Mouse (Mus musculus) macrophage (primary cell): ENCODE results near the gene Lrfn3. TPM values are rescaled to one million over a fixed set of nuclear protein-coding genes. Genes with fewer than 3 reads are reported as not detected.

ENCODE experiments used
- H3K27ac ChIP-seq: fragments of 350-480 bp; formaldehyde crosslinking; 2 replicates; pipeline ENCODE4 v1.9.0; 2021
- H3K36me3 ChIP-seq: fragments of 350-480 bp; formaldehyde crosslinking; 2 replicates; pipeline ENCODE4 v1.9.0; 2021; ENCODE audit errors: inconsistent target
- H3K4me3 ChIP-seq: fragments of 350-480 bp; formaldehyde crosslinking; 2 replicates; pipeline ENCODE4 v1.9.0; 2021; ENCODE audit errors: inconsistent target
- H3K79me2 ChIP-seq: fragments of 350-480 bp; formaldehyde crosslinking; 2 replicates; pipeline ENCODE4 v1.9.0; 2021; ENCODE audit errors: inconsistent target
- WGBS: methylation state at CpG from one replicate; pipeline ENCODE4 v1.1.7; 2026; ENCODE audit warnings: inconsistent platforms; ENCODE audit not compliant: missing documents; 5-methylcytosine and 5-hydroxymethylcytosine counted together
- polyA plus RNA-seq: library from polyadenylated mRNA; stranded (reverse); fragments of 250-400 nt; gene quantifications from 3 replicates; pipeline ENCODE4 v1.2.4, GENCODE M21; 2018; ENCODE audit warnings: inconsistent platforms

The Lrfn3 gene
- polyA plus RNA-seq, 1 experiment from 2014 or later: not detected

DNA sequence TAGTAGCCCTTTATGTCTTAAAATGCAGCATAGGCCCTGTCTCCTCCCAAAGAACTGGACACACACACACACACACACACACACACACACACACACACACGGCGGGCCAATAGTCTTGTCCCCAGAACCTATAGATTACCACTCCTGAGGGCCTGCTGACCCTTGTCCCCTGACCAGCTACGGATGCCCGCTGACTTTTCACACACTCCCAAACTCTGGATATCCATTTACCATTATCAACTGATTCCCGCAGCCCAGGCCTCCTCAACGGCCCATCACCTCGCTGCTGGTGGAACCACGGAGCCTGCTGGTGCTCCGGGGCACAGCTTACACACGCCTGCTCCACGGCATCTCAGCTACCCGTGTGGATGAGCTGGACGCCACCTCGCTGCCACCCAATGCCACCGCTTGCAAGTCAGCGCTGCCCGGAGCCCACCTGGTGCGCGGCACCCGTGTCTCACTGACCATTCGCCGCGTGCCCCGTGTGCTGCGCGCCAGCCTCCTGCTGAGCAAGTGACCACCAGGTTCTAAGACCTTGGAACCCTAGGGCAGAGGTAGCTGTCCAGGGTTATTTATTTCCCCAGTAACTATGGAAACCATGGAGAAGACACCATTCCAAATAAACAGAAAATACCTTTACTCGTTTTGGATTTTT is 48.8 kb downstream of the Lrfn3 start:
- Histone ChIP-seq H3K27ac (no peak overlapping the region), H3K36me3 (0 out of 2 replicates have a peak, but pooled peaks cover 8% of the 10 kb centered on the region), H3K4me3 (no peak overlapping the region), H3K79me2 (peaks cover 3% of the 10 kb centered on the region; the same call in 1 of the 2 replicates)
- 93% methylated on average over 26 of the region's 27 CpGs for WGBS

DNA sequence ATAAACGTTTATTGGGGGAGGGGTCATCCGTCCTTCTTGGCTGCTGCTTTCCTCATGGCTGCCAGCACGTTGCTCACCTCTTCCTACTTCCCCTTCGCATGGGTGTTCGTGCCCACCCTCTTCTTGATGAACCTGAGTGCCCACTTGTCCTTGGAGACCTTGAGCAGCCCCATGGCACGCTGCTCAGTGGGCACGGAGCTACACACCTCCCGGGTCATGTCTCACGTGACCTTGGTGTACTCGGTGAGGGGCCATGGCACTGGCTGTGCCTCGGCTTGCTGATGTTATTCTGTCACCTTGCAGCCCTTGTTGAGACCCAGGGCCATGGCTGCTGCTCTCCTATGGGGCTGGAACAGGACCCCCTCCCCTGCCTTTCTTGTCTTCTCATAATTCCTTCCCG is 52.4 kb downstream of the Lrfn3 start:
- H3K27ac ChIP-seq: no peak overlapping the region
- WGBS: 86% methylated on average over 12 of the region's 12 CpGs
- H3K79me2 ChIP-seq: peaks cover 4% of the 10 kb centered on the region; the same call in 1 of the 2 replicates
- no peak overlapping the region for H3K4me3 ChIP-seq
- 0 out of 2 replicates have a peak, but pooled peaks cover 8% of the 10 kb centered on the region for H3K36me3 ChIP-seq

DNA sequence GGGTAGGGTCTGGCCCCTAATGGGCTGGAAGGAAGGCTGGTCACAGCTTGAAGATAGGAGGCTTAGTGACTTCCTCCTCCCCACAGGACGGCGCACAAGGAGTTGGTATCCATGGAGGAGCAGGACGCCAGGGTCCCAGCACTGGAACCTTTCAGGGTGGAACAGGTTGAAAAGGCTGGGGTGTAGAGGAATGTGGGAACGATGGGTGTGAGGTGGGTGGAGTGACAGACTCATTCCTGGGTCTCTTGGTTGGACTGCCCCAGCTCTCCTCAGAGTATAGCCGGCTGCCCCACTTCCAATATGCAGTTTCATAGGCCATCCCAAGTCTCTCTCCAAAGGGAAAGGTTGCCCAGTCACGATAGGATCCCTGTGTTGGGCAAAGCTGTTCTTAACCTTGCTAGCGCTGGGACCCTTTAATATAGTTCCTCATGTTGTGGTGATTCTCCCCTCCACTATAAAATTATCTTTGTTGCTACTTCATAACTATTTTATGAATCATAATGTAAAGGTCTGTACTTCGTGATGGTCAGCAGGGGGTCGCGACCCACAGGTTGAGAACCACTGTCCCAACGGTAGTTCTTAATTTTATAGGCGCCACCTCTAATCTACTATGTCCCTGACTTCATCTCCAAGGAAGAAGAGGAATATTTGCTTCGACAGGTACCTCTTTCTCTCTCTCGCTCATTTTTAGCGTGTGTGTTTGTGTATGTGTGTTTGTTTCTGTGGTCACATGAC is 53.0 kb downstream of the Lrfn3 start:
- H3K4me3 ChIP-seq: peak overlapping the region; percentile 96
- peak overlapping the region; percentile 21; the same call in 1 of the 2 replicates for H3K27ac ChIP-seq
- 0 out of 2 replicates have a peak, but pooled peaks cover 8% of the 10 kb centered on the region for H3K36me3 ChIP-seq
- 63% methylated on average over 15 of the region's 15 CpGs for WGBS
- H3K79me2 ChIP-seq: peaks cover 4% of the 10 kb centered on the region; the same call in 1 of the 2 replicates

DNA sequence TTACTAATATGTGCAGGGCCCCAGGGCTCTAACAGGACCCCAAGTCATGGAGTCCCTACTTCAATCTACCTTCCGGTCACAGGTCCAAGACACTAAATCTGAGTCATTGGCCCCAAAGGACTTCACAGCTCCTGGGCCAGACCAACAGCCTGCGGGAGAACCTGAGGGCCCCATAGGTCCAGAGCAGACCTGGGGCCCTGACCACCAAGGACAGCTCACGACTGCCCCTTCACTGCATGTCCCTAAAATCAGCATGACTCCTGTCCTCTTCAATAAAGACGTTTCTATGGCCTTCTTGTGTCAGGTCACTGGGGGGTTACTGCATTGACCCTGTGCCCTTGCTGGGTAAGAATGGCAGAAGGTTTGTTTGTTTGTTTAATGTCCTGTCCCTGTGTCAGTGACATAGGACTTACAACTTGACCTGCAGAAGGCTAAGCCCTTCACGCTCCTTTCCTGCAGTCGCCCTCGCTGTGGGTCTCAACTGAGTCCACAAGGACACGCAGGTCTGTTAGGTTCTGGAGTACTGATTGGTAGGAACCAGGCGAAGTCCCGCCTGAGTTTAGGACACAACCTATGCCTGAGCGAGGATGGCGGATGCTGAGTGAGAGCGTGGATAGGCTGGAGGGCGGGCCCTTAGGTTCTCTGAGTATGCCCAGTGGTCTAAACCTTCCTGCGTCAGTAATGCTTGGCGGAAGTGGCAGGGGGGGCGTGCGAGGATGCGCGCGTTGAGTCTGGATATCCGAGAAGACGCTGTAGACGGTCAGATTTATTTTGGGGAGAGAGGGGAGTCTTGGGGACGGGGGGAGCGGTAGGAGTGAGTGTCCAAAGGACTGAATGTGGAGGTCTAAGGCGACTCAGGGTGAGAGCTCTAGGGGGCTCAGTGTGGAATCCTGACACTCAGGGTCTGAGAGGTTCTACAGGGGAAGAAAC is 54.2 kb downstream of the Lrfn3 start, which contains the start of gene Alkbh6:
Gene Alkbh6, plus strand, starts transcription at position 642 of the 930 bp plus-strand sequence.
- H3K79me2 ChIP-seq: peaks cover 4% of the 10 kb centered on the region; the same call in 1 of the 2 replicates
- H3K4me3 ChIP-seq: peak within 1 kb of the TSS; percentile 96
- H3K36me3 ChIP-seq: 0 out of 2 replicates have a peak, but pooled peaks cover 8% of the 10 kb centered on the region
- H3K27ac ChIP-seq: peak within 1 kb of the TSS; percentile 31
- WGBS: 6% methylated on average over 27 of the region's 27 CpGs

DNA sequence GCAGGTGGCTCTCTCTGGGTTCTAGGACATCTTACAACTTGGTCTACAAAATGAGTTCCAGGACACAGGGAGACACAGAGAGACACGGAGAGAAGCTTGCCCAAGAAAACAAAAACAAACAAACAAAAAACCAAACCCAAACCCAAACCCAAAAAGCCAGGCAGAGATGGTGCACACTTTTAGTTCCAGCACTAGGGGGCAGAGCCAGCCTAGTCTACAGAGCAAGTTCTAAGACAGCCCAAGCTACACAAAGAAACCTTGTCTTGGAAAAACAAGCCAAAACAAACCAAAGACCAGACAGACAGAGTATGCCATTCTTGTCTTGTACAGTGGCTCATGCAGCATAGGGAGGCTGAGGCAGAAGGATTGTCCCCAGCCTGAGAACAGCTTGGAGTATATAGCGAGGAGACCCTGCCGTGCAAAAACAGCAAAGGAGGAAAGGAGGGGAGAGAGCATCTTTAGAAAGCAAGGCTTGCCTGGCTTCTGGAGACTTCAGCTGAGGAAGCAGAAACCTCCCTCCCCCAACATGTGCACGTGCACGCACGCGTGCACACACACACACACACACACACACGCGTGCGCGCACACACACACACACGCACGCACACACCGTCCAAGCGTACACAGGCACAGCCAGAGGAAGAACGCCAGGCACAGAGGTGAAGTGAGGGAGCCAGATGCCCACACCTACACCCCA is 56.3 kb downstream of the Lrfn3 start:
- H3K27ac ChIP-seq: no peak overlapping the region
- H3K79me2 ChIP-seq: peaks cover 4% of the 10 kb centered on the region; the same call in 1 of the 2 replicates
- 90% methylated on average over 9 of the region's 16 CpGs for WGBS
- no peaks in the 10 kb centered on the region for H3K36me3 ChIP-seq
- no peak overlapping the region for H3K4me3 ChIP-seq

Other genes starting within 250 kb of the Lrfn3 start
- 4.3 to 6.3 TPM (median 4.8 TPM) in 3 replicates for gene Zfp382, start 240.8 kb downstream of the Lrfn3 start, polyA plus RNA-seq
- 17.2 to 34.1 TPM (median 30.3 TPM) in 3 replicates for gene Zfp146, start 193.0 kb downstream of the Lrfn3 start, polyA plus RNA-seq
- gene Cox7a1, start 178.6 kb downstream of the Lrfn3 start, polyA plus RNA-seq: 6.1 to 9.1 TPM (median 8.4 TPM) in 3 replicates
- gene Capns1, start 164.0 kb downstream of the Lrfn3 start, polyA plus RNA-seq: 404 to 602 TPM (median 510 TPM) in 3 replicates
- gene Polr2i, start 130.8 kb downstream of the Lrfn3 start, polyA plus RNA-seq: 34.2 to 47.5 TPM (median 41.3 TPM) in 3 replicates
- 57.6 to 136 TPM (median 89.3 TPM) in 3 replicates for gene Tbcb, start 130.5 kb downstream of the Lrfn3 start, polyA plus RNA-seq
- gene Ovol3, start 127.0 kb downstream of the Lrfn3 start, polyA plus RNA-seq: not detected in 3 replicates
- 0.34 to 0.72 TPM in 2 of 3 replicates, not detected in the other for gene Thap8, start 82.7 kb downstream of the Lrfn3 start, polyA plus RNA-seq
- 10.4 to 24.4 TPM (median 15.1 TPM) in 3 replicates for gene Wdr62, start 82.4 kb downstream of the Lrfn3 start, polyA plus RNA-seq
- 0.07 to 0.59 TPM in 2 of 3 replicates, not detected in the other for gene Clip3, start 71.0 kb downstream of the Lrfn3 start, polyA plus RNA-seq
- 16.1 to 25.9 TPM (median 25.1 TPM) in 3 replicates for gene Alkbh6, start 54.1 kb downstream of the Lrfn3 start, polyA plus RNA-seq
- 0.30 to 0.82 TPM (median 0.74 TPM) in 3 replicates for gene Syne4, start 48.0 kb downstream of the Lrfn3 start, polyA plus RNA-seq
- gene E130208F15Rik, start 41.0 kb downstream of the Lrfn3 start, polyA plus RNA-seq: 0.33 to 0.57 TPM (median 0.33 TPM) in 3 replicates
- 4.6 to 6.7 TPM (median 5.0 TPM) in 3 replicates for gene Sdhaf1, start 38.9 kb downstream of the Lrfn3 start, polyA plus RNA-seq
- gene Tyrobp, start 51.0 kb upstream of the Lrfn3 start, polyA plus RNA-seq: 2,505 to 4,301 TPM (median 3,819 TPM) in 3 replicates
- gene Hcst, start 57.1 kb upstream of the Lrfn3 start, polyA plus RNA-seq: 9.3 to 40.5 TPM (median 34.0 TPM) in 3 replicates
- gene Nfkbid, start 59.0 kb upstream of the Lrfn3 start, polyA plus RNA-seq: 3.2 to 8.3 TPM (median 6.3 TPM) in 3 replicates
- 0.67 to 1.3 TPM (median 0.75 TPM) in 3 replicates for gene Aplp1, start 82.8 kb upstream of the Lrfn3 start, polyA plus RNA-seq
- gene Kirrel2, start 94.9 kb upstream of the Lrfn3 start, polyA plus RNA-seq: not detected in 3 replicates
- gene Nphs1, start 95.5 kb upstream of the Lrfn3 start, polyA plus RNA-seq: not detected in 3 replicates
- gene Prodh2, start 130.8 kb upstream of the Lrfn3 start, polyA plus RNA-seq: not detected in 3 replicates
- 0.09 to 0.30 TPM (median 0.16 TPM) in 3 replicates for gene Arhgap33, start 172.3 kb upstream of the Lrfn3 start, polyA plus RNA-seq
- gene Hspb6, start 189.4 kb upstream of the Lrfn3 start, polyA plus RNA-seq: 3.0 to 7.5 TPM (median 3.9 TPM) in 3 replicates
- 1.8 to 5.6 TPM (median 2.0 TPM) in 3 replicates for gene Proser3, start 189.5 kb upstream of the Lrfn3 start, polyA plus RNA-seq
- 18.0 to 27.7 TPM (median 25.4 TPM) in 3 replicates for gene Lin37, start 197.1 kb upstream of the Lrfn3 start, polyA plus RNA-seq
- gene U2af1l4, start 200.5 kb upstream of the Lrfn3 start, polyA plus RNA-seq: 61.4 to 79.9 TPM (median 65.3 TPM) in 3 replicates
- 0.69 to 3.4 TPM (median 0.84 TPM) in 3 replicates for gene Gm49396, start 200.6 kb upstream of the Lrfn3 start, polyA plus RNA-seq
- 123 to 220 TPM (median 157 TPM) in 3 replicates for gene Psenen, start 200.9 kb upstream of the Lrfn3 start, polyA plus RNA-seq
- gene Igflr1, start 202.7 kb upstream of the Lrfn3 start, polyA plus RNA-seq: 0.68 TPM in 1 of 3 replicates, not detected in the others
- gene Kmt2b, start 226.0 kb upstream of the Lrfn3 start, polyA plus RNA-seq: 13.9 to 35.4 TPM (median 16.1 TPM) in 3 replicates
- gene Zbtb32, start 236.1 kb upstream of the Lrfn3 start, polyA plus RNA-seq: 0.14 TPM in 1 of 3 replicates, not detected in the others